Mouse (Mus musculus) midbrain, postnatal 0 days (tissue): ENCODE results near the gene Cux2. TPM values are rescaled to one million over a fixed set of nuclear protein-coding genes. Genes with fewer than 3 reads are reported as not detected.

Source experiments
- ATAC-seq: fragments of 200-750 bp; cut with Nextera tagmentation; 2 replicates; pipeline ENCODE4 v1.8.0; 2017; ENCODE audit warnings: moderate number of reproducible peaks, mild to moderate bottlenecking, moderate TSS enrichment, moderate library complexity; ENCODE audit not compliant: low FRiP score
- DNase-seq: peaks from one replicate; pipeline ENCODE4 v3.0.0-alpha.2; 2015; ENCODE audit warnings: low spot score
- H3K27ac ChIP-seq: fragments of 300-500 bp; sonication (generic); 2 replicates; pipeline ENCODE4 v1.5.1; 2014; ENCODE audit warnings: low read depth, mild to moderate bottlenecking, low read length, mixed read lengths
- H3K27me3 ChIP-seq: fragments of 300-500 bp; sonication (generic); 2 replicates; pipeline ENCODE4 v1.6.1; 2014; ENCODE audit warnings: low read length, control low read depth, mixed read lengths; ENCODE audit not compliant: insufficient read depth
- H3K36me3 ChIP-seq: fragments of 300-500 bp; sonication (generic); 2 replicates; pipeline ENCODE4 v1.6.1; 2014; ENCODE audit warnings: low read length, control low read depth, mixed read lengths; ENCODE audit not compliant: insufficient read depth
- H3K4me1 ChIP-seq: fragments of 300-500 bp; sonication (generic); 2 replicates; pipeline ENCODE4 v1.6.1; 2014; ENCODE audit warnings: mild to moderate bottlenecking, control low read depth, antibody characterized with exemption, low read length, mixed read lengths; ENCODE audit not compliant: insufficient read depth
- H3K4me2 ChIP-seq: fragments of 300-500 bp; sonication (generic); 2 replicates; pipeline ENCODE4 v1.6.1; 2014; ENCODE audit warnings: low read depth, mild to moderate bottlenecking, low read length, mixed read lengths; ENCODE audit not compliant: poor library complexity, severe bottlenecking
- H3K4me3 ChIP-seq: fragments of 300-500 bp; sonication (generic); 2 replicates; pipeline ENCODE4 v1.5.1; 2014; ENCODE audit warnings: low read depth, mild to moderate bottlenecking, low read length, moderate library complexity
- H3K9ac ChIP-seq: fragments of 300-500 bp; sonication (generic); replicated peaks from 2 replicates; pipeline ENCODE4 v1.6.1; 2014; ENCODE audit warnings: mild to moderate bottlenecking, low read length, moderate library complexity, mixed read lengths; ENCODE audit not compliant: poor library complexity, severe bottlenecking
- H3K9me3 ChIP-seq: fragments of 300-500 bp; sonication (generic); 2 replicates; pipeline ENCODE4 v1.6.1; 2016; ENCODE audit warnings: low read length, control low read depth
- CTCF ChIP-seq: IDR thresholded peaks from 2 replicates; pipeline ENCODE4 v1.5.1; 2016; ENCODE audit warnings: antibody characterized with exemption, mild to moderate bottlenecking
- WGBS: fragments of 180-500 bp; shearing (Covaris S2); extraction: QIAGEN DNeasy Blood & Tissue Kit; methylation state at CpG from one replicate; pipeline ENCODE4 v1.1.7; 2014; 5-methylcytosine and 5-hydroxymethylcytosine counted together
- polyA plus RNA-seq: library from polyadenylated mRNA; unstranded; fragments of >200 nt; fragmentation: Nextera tagmentation; extraction: Ambion mirVana; gene quantifications from 2 replicates; pipeline ENCODE4 v1.2.1, GENCODE M21; 2015
- total RNA-seq: library from RNA; depleted of rRNA; stranded (reverse); fragments of >200 nt; gene quantifications from 2 replicates; pipeline ENCODE4 v1.2.3, GENCODE M21; 2014; rRNA removed

Cux2 gene
- total RNA-seq (40.1 and 40.2 TPM in 2 replicates), polyA plus RNA-seq (15.4 and 17.4 TPM in 2 replicates)

GRCm38 (mm10) chr5:122050017-122050831 is at the start of gene Cux2:
Gene Cux2 (minus strand): TSS chr5:122050102.
- Histone ChIP-seq H3K27me3 (no peaks in the 10 kb centered on the region), H3K9me3 (no peaks in the 10 kb centered on the region), H3K27ac (peak within 1 kb of the TSS; percentile 89), H3K9ac (peak within 1 kb of the TSS; percentile 87), H3K4me1 (peaks cover 13% of the 10 kb centered on the region; the same call in 1 of the 2 replicates), H3K4me3 (peak within 1 kb of the TSS; percentile 78), H3K36me3 (no peaks in the 10 kb centered on the region), H3K4me2 (peak within 1 kb of the TSS; percentile 78)
- peak; percentile 69 for TF ChIP-seq CTCF
- peak; percentile 76 for ATAC-seq
- peak; percentile 90 for DNase-seq
- WGBS: 2% methylated on average over 74 of the region's 90 CpGs

GRCm38 (mm10) chr5:122094439-122094838 is 44.5 kb upstream of the Cux2 start:
- Histone ChIP-seq H3K4me1 (no peaks in the 10 kb centered on the region), H3K4me3 (no peak overlapping the region), H3K4me2 (no peak overlapping the region), H3K36me3 (no peaks in the 10 kb centered on the region), H3K9me3 (no peaks in the 10 kb centered on the region), H3K27me3 (no peaks in the 10 kb centered on the region), H3K27ac (no peak overlapping the region), H3K9ac (no peak overlapping the region)
- WGBS: 92% methylated on average over 10 of the region's 10 CpGs
- no peak for TF ChIP-seq CTCF
- ATAC-seq: no peak
- no peak for DNase-seq

- Histone ChIP-seq H3K4me3 (no peak overlapping the region), H3K36me3 (no peaks in the 10 kb centered on the region), H3K9me3 (no peaks in the 10 kb centered on the region), H3K27me3 (no peaks in the 10 kb centered on the region), H3K4me1 (no peaks in the 10 kb centered on the region), H3K27ac (no peak overlapping the region), H3K4me2 (no peak overlapping the region), H3K9ac (no peak overlapping the region)
- TF ChIP-seq CTCF: no peak
- DNase-seq (no peak), ATAC-seq (no peak)
- WGBS: 86% methylated on average over 14 of the region's 14 CpGs
Measured at GRCm38 (mm10) chr5:122093734-122094133, 43.8 kb upstream of the Cux2 start.

- no peak for TF ChIP-seq CTCF
- no peak overlapping the region for H3K4me3 ChIP-seq
- H3K9me3 ChIP-seq: no peaks in the 10 kb centered on the region
- H3K9ac ChIP-seq: no peak overlapping the region
- no peak for DNase-seq
- H3K4me2 ChIP-seq: no peak overlapping the region
- no peak overlapping the region for H3K27ac ChIP-seq
- H3K36me3 ChIP-seq: no peaks in the 10 kb centered on the region
- no peaks in the 10 kb centered on the region for H3K27me3 ChIP-seq
- ATAC-seq: no peak
- H3K4me1 ChIP-seq: no peaks in the 10 kb centered on the region
- 64% methylated on average over 11 of the region's 11 CpGs for WGBS
Measured at GRCm38 (mm10) chr5:122092794-122093193, 42.9 kb upstream of the Cux2 start.

GRCm38 (mm10) chr5:122091070-122091469 is 41.2 kb upstream of the Cux2 start:
- H3K9ac ChIP-seq: no peak overlapping the region
- no peak overlapping the region for H3K4me3 ChIP-seq
- H3K9me3 ChIP-seq: no peaks in the 10 kb centered on the region
- H3K27ac ChIP-seq: no peak overlapping the region
- no peaks in the 10 kb centered on the region for H3K4me1 ChIP-seq
- WGBS: 12% methylated on average over 15 of the region's 15 CpGs
- ATAC-seq (no peak), DNase-seq (peak; percentile 75)
- no peaks in the 10 kb centered on the region for H3K36me3 ChIP-seq
- TF ChIP-seq CTCF: peak; percentile 89
- H3K27me3 ChIP-seq: no peaks in the 10 kb centered on the region
- H3K4me2 ChIP-seq: no peak overlapping the region

GRCm38 (mm10) chr5:122089664-122090063 is 39.8 kb upstream of the Cux2 start:
- no peak overlapping the region for H3K27ac ChIP-seq
- no peaks in the 10 kb centered on the region for H3K36me3 ChIP-seq
- DNase-seq (no peak), ATAC-seq (no peak)
- H3K4me3 ChIP-seq: no peak overlapping the region
- no peak overlapping the region for H3K9ac ChIP-seq
- no peaks in the 10 kb centered on the region for H3K27me3 ChIP-seq
- H3K4me1 ChIP-seq: no peaks in the 10 kb centered on the region
- no peak overlapping the region for H3K4me2 ChIP-seq
- H3K9me3 ChIP-seq: no peaks in the 10 kb centered on the region
- no peak for TF ChIP-seq CTCF
- 83% methylated on average over 8 of the region's 8 CpGs for WGBS
